Mouse (Mus musculus) NIH3T3 (cell line): ENCODE results near the gene Cfap57.

Source experiments
- DNase-seq: peaks from one replicate; pipeline ENCODE4 v3.0.0-alpha.2; 2012; ENCODE audit warnings: low read depth

Gene Cfap57

DNA sequence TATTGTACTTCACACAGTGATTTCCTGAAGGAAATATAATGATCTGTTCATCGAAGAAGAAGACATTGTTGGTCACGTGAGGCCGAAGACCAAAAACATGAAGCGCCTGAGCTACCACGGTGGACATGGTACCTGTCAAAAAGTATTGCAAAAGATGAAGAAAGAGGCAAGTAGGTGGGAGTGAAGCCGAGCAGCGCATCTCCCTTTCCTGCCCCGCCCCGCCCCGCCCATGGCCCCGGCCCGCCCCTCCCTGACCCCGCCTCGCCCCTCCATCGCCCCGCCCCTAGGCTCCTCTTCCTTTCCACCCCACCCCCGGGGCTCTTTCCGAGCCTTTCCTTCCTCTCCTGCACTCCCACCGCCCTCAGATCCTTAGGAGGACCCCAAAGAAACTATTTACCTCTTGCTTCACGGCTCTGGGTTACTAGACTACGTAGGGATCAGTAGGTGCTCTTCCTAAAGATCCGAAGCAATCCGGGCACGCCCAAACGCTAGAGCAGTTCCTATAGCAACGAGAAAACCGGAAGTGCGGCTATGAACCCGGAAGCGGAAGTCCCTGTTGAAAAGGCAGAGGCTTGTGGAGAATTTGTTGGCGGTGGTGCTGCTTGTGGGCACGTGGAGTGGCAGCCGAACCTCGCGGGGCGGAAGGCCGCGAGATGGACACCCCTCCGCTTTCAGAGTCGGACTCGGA lies at the start of gene Cfap57, which contains the start of gene Ebna1bp2:
TSS of gene Cfap57 (minus strand) at position 499 of the 688 bp plus-strand sequence.
TSS of gene Ebna1bp2 (plus strand) at position 521 of the 688 bp plus-strand sequence.
- peak; percentile 96 for DNase-seq

DNA sequence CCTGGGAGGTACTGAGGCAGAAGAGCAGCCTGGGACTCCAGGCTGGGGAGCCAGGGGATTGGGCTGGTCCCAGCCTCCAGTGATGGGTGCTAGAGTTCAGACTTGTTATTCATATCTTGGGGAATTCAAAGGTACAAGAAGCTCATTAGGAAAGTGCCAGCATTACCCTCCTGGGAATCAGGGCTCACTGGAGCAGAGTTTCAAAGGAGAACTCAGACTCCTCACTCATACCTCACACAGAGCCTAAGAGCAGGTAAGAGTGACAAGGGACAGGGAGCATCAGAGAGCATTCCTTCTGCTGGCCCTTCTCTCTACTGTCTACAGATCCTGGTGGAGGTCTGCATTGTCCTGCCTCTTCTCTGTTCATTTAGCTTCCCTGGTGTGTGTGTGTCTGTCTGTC lies 38.1 kb upstream of the Cfap57 start, which contains the start of gene Olfr62:
TSS of gene Olfr62 (plus strand) at position 301 of the 400 bp plus-strand sequence.
- no peak for DNase-seq

DNA sequence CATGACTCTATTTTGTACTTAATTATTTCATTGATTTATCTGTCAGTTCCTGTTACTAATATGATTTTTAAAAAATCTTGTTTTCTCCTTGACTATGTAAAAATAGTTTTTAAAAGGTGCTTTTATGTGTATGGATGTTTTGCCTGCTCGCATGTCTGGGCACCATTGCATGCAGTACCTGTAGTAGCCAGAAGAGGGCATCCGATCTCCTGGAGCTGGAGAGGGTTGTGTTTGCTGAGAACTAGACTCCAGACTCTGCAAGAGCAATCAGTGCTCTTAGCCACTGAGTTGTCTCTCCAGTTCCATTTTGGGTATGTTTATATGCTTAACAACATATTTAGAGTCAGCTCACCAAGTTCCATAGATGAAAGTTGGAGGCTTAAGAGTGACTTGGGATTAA lies 24.7 kb upstream of the Cfap57 start:
- DNase-seq, result peak; percentile 86

DNA sequence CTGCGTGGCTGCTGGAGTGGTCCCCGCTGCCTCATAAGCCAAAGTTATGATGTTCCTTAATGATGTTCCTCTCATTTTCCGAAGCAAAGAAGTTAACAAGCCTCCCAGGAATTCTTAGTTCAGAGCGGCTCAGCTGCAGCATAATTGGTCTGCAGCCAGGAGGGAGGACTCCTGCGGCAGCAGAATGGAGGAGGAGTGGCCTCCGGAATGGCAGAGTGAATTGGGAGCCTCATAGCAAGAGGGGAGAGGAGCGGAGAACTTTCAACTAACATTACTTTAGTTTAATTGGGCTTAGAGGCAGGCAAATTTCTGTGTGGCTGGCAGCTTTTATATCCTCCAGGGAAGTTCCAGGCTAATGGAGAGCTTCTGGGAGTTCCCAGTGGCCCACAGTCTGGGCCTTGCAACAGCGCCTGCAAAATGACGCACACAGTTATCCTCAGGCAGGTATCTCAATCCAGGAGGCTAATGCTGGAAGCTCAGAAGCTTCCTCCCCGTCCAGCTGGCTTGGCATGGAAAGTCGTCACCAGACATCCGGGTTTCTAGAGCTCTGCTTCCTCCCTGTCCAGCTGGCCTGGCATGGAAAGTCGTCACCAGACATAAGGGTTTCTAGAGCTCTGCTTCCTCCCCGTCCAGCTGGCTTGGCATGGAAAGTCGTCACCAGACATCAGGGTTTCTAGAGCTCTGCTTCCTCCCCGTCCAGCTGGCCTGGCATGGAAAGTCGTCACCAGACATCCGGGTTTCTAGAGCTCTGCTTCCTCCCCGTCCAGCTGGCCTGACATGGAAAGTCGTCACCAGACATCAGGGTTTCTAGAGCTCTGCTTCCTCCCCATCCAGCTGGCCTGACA lies 22.0 kb upstream of the Cfap57 start:
- DNase-seq, result peak; percentile 49

DNA sequence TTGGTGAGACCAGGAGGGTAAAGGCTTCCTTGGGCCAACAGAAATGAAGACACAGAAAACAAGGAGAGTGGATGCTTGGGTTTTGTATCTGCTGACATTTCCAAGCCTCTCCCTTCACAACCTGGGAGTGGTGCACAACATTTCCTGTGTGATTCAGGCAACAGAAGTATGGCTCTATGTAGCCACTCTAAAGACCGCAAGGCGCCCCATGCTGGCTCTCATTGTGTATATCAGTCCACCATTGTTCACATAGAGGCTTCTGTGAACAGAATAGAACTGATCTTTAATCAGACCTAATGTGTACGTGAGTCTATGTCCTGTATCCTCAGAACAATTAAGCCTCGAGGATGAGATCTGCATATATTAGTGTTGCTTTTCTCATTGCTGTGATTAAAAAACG lies 9.7 kb upstream of the Cfap57 start:
- DNase-seq, result no peak

DNA sequence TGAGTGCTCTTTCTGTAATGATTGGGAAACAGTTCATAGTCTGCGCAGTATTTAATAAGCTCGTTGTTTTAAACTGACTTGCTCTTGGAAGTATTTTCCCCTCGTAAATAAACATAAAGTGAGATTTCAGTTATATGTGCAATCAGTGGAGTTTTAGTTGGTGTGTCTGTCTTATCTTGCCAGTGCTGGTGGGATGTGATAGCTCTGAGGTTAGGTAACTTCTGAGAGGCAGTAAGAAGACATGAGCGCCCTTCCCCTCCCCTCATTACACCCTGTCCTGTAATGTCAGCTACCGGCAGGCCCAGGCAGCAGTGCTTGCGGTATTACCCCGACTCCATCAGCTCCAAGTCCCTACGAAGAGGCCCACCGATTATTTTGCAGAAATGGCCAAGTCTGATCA lies 1.2 kb upstream of the Cfap57 start:
- DNase-seq, result no peak

DNA sequence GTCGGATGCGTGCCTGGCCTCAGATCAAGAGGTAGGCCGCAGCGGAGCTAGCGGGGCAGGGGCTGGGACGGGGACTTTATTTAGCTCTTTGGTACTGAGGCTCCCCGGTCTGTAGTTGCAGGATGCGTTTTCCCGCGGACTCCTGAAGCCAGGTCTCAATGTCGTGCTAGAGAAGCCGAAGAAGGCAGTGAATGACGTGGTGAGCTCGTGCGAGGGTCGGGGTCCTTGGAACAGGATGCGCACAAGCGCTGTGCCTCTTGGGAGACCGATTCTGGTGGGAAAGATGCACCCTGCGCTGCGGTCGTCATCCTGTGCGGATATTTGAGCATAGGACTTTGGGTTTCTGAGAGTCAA lies 367 bp upstream of the Cfap57 start:
- no peak for DNase-seq

DNA sequence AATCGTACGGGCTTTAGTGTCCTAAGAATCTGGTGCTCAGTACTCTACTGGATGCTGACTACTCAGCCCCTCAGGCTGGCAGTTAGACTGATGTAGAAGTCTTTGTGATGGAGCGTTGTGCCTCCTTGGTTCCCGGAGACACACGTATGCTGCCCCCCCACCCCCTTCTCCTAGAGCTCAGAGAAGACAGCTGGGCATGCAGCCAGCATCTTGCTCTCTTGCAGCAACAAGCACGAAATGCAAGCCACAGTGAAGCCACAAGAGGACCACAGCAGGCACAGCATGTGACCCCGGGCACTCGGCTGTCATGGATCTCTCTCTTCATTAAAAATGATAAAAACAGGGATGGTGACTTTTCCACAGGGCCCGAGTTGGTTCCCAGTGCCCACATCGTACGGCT lies 5.2 kb downstream of the Cfap57 start:
- peak; percentile 36 for DNase-seq

DNA sequence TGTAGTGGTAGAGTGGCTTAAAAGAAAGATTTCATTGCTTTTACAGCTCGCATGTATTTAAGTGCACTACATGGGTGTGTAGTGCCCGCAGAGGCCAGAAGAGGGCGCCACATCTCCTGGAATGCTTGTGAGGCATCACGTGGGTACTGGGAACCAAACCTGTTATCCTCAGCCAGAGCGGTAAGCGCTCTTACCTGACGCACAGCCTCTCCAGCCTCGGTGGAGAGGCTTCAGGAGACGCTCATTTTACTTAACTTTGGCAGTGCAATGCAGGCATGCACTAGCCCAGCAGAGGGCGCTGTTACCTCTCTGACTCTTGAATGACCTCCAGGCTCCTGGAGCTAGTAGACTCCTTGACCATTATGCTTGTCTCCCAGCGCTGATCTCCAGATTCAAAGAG lies 8.0 kb downstream of the Cfap57 start:
- peak; percentile 33 for DNase-seq

DNA sequence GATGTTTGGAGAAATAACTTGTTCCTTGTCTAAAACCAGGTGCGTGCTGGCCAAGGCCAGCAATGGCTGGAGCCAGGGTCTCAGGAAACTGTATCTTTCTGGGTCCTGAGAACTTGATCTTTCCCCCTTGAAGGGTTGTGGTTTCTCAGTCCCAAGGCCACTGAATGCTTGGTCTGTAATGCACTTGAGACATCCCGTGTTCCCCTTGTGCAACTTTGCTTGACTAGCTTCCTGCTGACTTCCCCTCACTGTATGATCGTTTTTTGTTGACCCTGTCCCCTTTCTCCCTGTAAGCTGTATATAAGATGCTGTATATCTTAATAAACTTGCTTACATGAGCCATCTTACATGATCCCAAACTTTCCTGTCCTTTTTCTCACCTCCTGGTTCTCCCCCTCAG lies 10.7 kb downstream of the Cfap57 start:
- no peak for DNase-seq

DNA sequence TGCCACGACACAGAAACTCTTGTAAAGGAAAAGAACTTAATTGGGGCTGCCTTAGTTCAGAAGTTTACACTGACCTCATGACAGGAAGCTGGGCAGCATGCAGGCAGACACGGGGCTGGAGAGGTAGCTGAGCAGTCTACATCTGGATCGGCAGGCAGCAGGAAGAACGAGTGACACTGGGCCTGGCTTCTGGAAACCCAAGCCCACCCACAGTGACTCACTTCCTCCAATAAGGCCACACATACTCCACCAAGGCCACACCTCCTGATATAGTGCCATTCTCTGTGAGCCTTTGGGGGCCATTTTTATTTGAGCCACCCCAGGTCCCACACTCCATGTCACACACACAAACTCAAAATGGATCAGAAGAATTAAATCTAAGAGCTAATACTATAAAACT lies 16.5 kb downstream of the Cfap57 start:
- DNase-seq, result no peak

DNA sequence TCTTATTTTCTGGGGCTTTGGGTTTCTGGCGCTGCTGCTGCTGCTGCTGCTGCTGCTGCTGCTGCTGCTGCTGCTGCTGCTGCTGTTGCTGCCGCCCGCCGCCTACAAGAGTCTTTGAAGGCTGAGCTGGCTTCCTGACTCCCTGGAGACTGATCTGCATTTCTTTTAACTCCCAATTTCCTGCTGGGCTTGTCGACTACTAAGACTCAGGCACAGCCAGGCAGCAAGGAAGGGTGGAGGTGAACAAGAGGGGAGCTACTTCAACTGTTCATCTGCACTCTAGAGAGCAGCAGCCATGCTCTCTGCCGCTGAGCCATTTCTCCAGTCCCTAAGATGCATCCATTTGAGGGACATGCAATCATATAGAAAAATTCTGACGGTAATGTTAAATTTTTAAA lies 30.8 kb downstream of the Cfap57 start:
- DNase-seq, result no peak

DNA sequence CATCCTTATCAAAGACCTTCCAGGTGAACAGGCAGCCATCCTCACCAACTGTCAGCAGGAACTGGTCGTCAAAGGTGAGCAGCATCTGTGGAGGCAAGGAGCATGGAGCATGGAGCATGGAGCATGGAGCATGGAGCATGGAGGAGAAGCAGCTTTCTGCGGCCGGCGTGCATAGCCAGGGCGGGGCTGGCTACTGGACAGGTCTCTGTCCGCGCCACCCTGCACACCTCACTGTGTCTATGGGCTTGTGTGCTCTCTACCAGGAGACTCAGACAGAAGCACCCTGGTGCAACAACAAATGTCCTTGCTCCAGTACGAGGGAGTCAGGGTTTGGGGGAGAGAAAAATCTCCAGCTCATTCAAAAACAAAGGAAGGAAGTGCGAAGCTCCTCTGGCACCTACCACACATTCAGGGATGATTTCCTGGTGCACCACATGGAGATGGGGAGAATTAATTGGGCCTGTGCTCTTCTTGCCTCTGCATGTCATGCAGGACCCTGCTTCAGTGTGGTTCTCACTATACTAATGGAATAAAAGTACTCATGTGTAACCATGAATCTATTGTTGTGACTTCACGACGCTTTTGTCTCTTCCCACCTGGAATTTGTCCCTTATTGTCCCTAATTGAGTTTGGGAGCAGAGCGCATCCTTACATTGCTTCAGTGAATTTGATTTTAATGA lies 31.4 kb downstream of the Cfap57 start:
- DNase-seq, result no peak

DNA sequence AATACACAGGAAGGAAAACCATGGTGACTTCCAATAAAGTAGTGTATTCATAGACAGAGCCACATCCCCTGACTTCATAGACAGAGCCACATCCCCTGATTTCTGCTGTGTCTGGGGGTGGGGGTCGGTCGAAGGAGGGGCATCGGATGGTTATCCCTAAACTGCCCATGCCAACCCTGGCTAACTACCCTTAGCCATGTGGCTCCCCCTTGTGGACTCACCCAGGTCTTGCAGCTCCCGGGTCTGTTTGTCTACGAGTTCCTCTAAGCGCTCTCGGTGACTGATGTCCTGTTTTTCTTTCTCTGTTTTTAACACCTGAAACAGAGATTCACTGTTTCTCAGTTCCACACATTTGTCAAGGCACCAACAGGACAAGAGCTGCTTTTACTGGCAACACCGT lies 37.9 kb downstream of the Cfap57 start:
- DNase-seq, result no peak

DNA sequence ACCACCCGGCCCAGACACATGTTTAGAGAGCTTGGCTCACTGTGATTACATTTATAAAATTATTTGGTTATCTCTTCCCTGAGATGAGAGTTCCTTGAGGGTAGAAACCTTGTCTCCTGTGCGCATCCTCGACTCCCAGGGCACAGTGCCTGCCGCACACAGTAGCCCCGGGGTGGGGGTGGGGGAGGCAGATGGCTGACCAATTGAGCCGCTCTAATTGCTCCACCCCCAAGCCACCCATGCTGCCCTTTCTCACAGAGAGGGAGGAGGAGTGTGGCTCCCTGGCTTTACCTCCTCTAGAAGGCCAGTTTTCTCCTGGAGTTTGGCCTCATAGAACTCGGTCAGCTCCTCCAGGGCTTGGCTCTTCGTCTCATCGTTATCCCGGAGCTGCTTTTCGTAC lies 39.1 kb downstream of the Cfap57 start:
- DNase-seq, result no peak

DNA sequence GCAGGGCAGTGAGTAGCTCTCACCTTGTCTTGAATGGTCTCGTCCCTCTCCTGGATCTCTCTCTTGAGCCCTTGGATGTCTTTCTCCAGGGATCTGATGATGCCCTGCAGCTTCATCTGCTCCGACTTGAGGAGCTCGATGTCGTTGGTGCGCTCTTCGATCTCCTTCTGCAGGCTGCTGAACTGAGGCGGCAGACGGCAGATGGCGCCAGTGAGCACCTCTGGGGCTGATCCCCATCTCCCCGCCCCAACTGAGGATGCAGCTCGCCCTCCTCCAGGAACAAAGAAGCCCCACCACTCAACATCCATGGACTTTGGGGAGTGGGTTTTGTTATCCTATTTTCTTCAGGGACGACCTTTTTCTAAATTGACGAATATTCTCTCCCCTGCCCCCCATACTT lies 41.3 kb downstream of the Cfap57 start:
- DNase-seq, result peak; percentile 45

DNA sequence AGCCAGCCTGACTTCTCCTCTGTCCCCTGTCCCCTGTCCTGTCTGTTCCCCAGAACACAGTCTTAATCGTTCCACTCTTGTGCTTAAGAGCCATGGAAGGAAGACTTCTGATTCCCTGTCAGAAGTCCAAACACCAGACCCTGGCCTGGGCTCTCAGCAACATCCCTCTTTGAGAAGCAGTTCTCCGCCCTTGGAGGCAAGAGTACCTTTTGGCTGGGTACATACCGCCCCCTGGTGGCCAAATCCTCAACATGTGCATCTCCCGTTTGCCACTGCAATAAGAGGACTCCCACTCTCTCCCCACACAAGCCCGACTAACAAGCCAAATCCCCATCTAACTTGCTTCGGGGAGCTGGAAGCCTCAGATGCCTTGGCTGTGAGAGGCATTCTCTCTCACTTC lies 44.5 kb downstream of the Cfap57 start:
- DNase-seq, result peak; percentile 95

DNA sequence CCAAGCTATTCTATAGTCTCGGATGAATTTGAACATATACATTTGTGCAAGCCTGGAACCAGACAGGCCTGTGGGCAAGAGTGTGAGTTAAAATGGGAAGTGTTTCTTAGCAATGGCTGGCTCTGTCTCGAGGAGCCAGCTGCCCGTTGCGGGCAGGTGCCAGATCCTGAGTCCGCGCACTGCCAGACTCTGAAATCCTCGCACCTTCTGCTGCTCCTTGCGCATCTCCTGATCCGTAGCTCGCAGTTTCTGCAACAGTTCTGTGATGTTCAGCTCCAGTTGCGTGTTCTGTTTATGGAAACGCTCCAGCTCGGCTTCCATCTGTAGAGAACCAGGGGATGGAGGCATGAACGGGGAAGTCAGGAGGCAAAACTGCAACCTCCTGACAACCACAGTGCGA lies 49.1 kb downstream of the Cfap57 start:
- DNase-seq, result no peak

DNA sequence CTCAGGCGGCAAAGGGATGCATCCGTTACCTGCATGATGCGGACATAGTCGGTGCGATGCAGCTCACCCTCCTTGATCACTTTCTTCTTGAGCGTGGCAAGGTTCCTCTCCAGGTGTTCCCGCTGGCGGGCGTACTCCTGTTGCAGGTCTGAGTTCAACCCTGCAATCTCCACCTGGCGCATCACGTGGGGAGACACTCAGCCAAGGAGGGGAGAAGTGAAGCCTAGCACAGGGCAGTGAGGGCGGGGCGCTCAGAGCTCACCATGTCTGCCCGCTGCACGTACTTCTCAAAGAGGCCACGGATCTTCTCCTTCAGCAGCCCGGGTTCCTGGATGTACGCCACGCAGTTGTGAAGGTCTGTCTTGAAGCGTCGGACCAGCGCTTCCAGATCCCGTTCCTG lies 51.3 kb downstream of the Cfap57 start:
- DNase-seq, result no peak

DNA sequence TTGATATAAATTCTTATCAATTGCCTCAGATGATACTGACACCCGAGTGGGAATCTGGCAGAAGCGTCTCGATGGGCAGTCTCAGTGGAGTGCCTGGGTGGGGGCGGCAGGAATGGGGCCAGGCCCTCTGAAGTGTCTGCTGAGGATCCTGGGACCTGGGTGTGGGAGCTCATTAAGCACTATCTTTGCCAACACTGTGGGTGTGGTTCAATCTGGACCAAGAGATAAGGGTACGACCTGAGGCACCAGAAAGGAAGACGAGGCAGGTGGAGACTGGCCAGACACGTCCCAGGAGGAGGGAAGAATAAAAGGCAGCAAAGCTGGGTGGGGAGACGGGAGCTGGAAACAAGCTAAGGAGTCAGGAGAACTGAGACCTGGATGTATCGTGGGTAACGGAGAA lies 51.9 kb downstream of the Cfap57 start:
- no peak for DNase-seq

DNA sequence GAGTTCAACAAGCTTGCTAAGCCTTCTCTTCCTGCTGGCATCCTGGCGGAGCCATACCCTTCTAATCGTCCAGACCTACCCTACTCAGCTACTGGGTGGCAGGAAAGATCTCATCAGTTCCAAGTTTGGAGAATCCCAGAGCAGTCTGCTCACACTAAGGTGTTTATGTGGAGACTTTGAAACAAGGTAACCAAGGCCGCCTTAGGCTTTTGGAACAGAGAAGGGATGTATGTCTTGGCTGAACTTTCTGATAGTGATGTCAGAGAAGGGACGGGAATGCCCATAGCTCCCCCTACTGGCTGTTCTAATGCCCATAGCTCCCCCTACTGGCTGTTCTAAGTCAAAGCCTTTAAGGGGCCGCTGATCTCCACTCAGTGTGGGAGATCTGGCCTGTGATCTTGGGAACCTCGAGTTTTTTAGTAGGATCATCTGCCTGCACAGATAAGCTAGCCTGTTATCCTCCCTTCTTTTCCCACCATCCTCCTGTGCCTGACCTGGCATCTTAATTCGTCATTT lies 54.4 kb downstream of the Cfap57 start:
- peak; percentile 88 for DNase-seq

DNA sequence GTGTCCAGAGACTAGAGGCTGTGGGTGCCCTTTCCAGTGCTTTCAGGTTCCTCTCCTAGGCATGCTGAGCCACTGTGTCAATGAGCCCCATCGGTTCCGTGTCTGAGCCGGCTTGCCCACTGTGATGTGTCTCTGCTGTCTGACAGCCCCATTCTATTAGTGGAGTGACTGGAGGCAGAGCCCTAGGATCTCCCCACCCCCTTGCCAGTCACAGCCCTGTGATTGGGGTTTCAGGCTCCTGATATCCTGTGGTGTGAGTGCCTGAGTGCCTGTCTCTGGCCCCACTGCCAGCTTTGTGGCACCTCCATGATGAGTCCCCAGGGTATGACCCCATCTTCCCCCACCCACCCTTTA lies 55.7 kb downstream of the Cfap57 start:
- no peak for DNase-seq
